Mouse (Mus musculus) common myeloid progenitor, adult 5-6 weeks (primary cell): Measurements from ENCODE around the gene 4921517D22Rik. TPM values are rescaled to one million over a fixed set of nuclear protein-coding genes. Genes with fewer than 3 reads are reported as not detected.

Experiments used
- ATAC-seq: replicated peaks from 2 replicates; pipeline ENCODE4 v1.8.0; 2016; ENCODE audit warnings: low read depth, mild to moderate bottlenecking, moderate TSS enrichment, inconsistent platforms; ENCODE audit not compliant: poor library complexity, severe bottlenecking
- total RNA-seq: library from RNA; stranded (forward); fragments of 200-1000, 187-1606 nt; gene quantifications from 2 replicates; pipeline ENCODE4 v1.2.3, GENCODE M21; 2017

4921517D22Rik gene
- total RNA-seq, 1 experiment from 2014 or later: not detected

DNA sequence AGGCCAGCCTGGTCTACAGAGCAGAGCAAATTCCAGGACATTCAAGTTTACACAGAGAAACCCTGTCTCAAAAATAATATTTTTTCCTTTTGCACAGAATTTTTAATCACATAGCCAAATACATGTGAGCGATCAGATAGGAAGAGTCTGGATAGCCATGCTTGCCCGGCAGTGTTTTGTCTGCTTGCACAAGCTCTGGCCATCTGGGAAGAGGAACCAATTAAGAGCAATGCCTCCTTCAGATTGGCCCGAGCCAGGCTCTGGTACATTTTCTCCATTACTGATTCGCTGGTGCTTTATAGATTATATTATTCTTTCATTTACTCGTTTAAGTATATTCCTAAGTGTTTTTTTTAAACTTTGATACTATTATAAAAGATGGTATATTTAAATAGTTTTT, 26.1 kb downstream of the 4921517D22Rik start:
- ATAC-seq: no peak

DNA sequence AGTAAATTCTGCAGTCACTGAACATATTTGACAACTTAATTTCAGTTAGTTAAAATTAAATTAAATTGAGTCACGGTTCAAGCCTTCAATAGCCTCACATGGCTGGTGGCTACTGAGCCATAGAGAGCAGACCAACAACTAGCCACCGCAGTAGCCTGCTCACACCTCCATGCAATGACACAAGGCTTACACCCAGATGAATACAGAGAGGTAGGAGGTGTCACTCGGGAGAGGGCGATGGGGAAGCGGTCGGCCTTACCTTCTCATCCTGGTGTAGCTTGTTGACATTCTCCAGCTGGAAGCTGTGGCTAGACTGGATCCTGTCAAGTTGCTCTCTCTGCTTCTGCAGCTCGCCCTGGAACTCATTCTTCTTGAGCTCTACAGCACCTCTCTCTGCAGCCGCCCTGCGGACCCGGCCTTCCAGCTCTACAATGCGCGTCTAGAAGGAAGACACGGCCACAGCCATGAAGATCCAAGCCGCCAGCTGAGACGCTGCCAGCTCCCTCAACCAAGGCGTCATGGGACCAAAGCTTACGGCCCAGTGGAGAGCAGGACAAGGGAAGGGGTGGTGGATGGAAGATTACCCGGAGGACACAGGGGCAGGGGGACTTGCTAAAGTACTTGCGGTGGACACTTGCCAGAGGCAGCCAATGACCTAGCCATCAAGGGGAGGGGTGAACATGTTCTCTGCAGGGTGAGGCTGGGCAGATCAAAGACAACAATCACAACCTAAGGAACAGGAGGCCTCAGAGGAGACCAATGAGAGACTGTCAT, 29.8 kb downstream of the 4921517D22Rik start:
- ATAC-seq: no peak

- no peak for ATAC-seq
Observed at GRCm38 (mm10) chr13:59661966-59662365, 31.9 kb downstream of the 4921517D22Rik start.

DNA sequence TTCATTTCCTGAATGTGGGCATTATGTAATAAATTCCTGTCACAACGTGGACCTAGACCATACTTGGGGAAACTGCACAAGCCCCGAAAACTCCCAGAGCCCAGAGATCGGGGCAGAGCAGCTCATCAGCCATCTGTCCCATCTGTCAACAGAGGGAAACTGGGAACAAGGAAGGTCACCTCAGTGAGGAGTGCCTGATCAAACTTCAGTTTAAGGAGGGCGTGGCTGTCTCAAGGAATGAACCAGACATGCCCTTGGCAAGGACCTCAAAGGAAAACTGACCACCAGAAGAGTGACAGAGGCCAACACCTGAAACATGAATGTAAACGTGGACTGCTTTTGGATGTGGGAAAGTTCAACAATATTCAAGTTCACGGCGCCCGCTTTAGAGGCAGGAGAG, 32.5 kb downstream of the 4921517D22Rik start:
- no peak for ATAC-seq

DNA sequence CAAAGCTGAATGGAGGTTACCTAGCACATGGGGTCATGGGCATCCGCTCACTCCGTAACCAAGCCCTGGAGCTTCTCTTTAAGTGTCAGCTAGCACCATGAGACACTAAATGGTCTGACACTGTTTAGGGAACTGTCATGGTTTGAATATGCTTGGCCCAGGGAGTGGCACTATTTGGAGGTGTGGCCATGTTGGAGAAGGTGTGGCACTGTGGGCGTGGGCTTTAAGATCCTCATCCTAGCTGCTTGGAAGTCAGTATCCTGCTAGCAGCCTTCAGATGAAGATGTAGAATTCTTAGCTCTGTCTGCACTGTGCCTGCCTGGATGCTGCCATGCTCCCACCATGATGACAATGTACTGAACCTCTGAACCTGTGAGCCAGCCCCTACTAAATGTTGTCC, 33.5 kb downstream of the 4921517D22Rik start:
- no peak for ATAC-seq

- ATAC-seq: no peak
Observed at GRCm38 (mm10) chr13:59657781-59658180, 36.1 kb downstream of the 4921517D22Rik start.

GRCm38 (mm10) chr13:59656975-59657388, 36.9 kb downstream of the 4921517D22Rik start:
- no peak for ATAC-seq

DNA sequence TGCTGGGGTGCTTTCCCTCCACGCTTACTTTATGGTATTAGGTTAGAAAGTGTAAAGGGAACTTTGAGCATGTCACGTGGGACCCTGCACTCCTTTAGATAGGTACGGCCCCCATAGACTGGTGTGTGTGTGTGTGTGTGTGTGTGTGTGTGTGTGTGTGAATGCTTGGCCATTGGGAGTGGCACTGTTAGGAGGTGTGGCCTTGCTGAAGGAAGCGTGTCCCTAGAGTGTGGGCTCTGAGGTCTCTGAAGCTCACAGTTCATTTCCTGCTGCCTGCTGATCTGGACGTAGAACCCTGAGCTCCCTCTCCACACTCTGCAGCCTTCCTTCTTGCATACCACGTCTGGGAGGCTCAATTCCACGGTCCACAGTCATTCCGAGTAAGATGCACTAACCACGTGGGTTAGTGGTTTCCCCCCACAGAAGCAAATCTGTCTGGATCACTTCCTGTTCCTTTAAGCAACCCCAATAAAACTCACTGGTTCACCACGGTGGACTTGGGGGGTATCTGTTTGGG, 37.5 kb downstream of the 4921517D22Rik start:
- ATAC-seq: peak; percentile 93

DNA sequence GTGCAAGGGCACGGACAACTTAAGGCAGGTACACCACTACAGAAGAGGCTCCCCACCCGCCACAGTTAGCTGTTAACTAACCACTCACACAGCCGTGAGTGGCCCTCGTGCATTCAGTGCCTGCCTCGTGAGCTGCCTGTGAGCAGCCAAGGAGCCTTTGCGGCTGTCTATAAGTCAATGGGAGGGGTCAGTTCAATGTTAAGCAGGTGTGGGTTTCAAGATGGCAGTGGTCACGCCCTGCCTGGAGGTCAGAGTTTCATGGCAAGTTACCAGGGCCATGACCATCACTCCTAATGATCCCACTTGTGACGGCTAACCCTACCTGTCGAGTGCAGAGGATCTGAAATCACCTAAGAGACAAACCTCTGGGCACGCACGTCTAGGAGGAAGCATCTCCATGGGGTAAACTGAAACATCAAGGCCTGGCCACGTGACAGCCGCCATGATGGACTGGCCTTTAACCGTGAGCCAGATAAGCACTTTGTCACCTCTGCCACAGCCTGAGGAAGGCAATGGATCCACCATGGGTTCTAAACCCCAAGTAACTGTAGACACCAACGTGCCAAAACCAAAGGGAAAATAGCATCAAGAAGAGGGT, 38.1 kb downstream of the 4921517D22Rik start:
- ATAC-seq: no peak

GRCm38 (mm10) chr13:59654465-59654864, 39.4 kb downstream of the 4921517D22Rik start:
- ATAC-seq: no peak

- ATAC-seq: no peak
Observed at GRCm38 (mm10) chr13:59653136-59653535, 40.8 kb downstream of the 4921517D22Rik start.

DNA sequence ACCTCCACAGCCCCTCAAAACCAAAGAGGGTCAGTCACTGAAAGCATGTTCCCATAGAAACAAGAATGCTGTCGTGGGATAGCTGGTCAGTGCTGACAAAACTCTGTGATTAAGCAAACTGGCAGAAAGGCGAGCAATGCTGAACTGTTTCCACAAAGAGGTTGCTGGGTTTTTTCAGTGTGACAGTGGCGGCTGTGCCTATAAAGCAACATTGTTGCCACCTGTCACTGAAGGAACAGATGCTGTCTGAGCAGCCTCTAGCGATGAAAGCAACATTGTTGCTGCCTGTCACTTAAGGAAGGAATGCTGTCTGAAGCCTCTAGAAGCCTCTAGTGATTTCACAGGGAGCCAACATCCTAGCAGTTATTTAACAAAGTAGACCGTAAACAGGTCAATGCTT, 41.3 kb downstream of the 4921517D22Rik start:
- no peak for ATAC-seq

DNA sequence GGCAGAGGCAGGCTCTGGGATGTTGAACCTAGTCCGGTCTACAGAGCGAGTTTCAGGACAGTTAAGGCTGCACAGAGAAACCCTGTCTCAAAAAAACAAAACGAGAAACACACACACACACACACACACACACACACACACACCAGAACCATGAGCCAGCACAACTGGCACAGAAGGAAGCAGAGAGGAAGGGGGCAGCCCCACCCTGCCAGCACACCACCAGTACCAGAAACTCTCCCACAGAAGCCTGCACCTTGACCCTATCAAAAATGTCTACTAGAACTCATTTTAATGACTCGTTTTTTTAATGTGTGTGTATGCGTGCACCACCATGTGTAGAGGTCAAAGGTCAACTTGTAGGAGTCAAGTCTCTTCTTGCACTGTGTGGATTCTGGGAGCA, 44.1 kb downstream of the 4921517D22Rik start:
- no peak for ATAC-seq

DNA sequence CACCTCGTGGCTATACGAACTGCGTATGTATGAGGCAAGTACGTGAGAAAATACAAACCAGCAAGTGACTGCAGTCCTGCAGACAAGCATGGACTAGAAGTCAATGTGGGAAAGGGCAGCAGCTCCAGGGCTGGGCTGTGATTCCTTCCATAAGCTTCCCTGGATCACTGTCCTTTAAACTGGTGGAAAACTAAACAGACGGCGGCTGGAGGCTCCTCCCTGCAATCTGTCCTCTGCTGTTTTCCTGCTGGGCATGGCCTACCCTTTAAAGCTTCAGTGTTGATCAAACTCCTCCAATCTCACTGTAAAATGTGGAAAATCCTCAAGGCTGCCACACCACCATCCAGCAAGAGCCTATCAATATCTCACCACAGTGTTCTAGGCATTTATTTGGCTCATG, 45.3 kb downstream of the 4921517D22Rik start:
- ATAC-seq: no peak

DNA sequence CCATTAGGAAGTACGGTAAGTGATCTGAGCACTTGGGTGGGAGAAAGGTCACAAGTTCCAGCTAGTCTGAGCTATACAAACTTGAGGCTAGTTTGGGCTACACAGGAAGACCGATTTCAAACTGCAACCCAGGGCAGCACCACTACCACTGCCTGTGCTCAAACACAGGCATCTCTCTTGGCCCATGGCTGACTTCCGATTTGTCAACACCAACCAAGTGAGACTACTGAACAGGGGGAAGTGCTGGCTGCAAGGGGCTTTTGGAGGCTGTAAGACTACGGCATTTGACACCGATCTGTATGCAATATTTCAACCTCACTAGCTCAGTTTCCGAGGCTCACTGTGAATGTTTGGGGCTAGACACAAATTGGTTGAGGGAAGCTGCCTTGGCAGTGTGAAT, 46.4 kb downstream of the 4921517D22Rik start:
- ATAC-seq: no peak

- no peak for ATAC-seq
Observed at GRCm38 (mm10) chr13:59646674-59647244, 47.1 kb downstream of the 4921517D22Rik start.

DNA sequence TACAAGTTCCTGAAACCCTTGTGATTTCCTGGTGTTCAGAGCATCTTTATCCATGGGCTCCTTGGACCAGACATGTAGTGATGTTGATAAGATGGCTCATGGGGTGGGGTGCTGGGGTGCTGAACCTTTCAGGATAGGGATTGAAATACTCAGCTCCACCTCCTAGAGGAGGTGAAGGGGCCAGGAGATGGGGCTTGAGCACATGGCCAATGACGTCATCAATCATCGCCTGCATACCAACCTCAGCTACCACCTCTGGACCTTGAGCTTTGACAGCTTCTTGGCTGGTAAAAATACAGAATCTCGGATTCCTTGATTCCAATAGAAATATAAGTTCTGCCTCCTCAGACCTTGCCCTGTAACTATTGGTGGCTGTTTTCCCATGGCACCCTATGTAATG, 48.4 kb downstream of the 4921517D22Rik start:
- no peak for ATAC-seq

DNA sequence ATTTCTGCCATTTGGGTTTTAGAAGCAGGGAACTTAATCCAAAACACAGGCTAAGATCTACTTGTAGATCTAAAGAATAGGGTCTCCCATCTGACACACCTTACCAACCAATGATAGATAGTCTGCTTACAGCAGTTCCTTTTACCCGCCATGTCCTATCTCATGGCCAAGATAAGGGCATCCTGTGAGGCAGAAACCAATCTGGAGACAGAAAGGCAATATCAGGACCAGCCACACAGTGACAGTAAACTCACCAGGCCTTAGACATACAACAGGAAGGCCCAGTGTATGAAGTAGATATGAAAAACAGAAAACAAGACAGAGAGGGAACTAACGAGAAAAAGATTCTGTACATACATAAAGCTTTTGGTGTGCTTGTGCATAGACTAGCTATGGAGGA, 51.1 kb downstream of the 4921517D22Rik start:
- ATAC-seq: peak; percentile 79

- ATAC-seq: no peak
Observed at GRCm38 (mm10) chr13:59640178-59640440, 53.8 kb downstream of the 4921517D22Rik start.

DNA sequence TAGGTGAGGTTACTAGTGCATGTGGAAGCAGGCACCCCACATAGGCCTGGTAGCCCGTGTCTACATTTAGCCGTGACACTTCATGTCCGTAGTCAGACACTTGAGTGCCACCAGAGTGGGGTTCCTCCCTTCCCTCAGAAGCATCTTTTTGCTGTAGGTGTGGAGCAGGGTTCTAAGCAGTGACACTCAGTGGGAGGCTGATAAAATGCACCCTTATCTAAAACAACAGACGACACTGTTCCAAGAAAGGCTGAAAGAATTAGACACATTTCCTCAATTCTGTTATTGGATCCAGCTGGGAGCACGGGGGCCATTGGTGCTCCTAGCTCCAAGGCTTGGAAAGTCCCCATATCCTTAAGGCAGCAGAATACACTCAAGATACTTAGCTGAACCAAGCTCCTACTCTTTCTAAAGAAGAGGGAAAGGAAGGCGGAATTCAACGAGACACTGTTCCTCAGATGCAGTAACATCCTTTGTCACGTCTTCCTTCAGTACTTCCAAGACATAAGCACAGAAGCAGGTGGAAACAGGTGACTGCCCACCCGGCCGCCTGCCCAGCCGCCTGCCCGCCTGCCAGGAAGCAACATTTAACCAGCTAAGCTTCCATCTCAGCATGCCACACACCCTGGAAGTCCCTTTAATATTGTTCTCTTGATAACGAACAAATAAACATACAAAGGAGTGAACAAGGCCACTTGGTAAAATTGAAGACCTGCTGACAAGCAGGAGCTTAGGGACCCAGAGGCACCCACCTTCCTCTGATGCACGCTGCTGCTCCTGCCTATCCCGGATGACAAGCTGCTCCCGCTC, 54.3 kb downstream of the 4921517D22Rik start:
- ATAC-seq: no peak

DNA sequence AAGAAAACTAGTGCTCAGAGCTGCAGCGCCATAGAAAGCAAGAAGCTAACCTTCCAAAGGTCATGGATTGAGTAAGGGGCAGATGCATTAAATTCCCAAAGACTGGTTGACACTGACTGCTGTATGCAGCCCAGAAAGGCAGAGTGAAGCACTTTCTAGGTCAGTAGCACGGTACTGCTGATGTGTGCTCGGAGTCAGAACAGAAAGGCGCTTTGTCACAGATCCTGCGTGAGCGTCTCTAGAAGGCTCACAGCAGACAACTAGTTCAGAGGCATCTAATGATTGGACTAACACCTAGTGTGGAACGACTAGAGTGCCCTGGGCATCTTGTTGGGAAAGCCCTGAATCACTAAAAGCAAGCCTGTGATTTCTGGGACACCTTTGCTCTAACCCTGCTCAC, 56.1 kb downstream of the 4921517D22Rik start:
- ATAC-seq: no peak
